Mouse (Mus musculus): ENCODE measurements at regions not wholly inside any gene's neighbourhood (a gene's known extent, or its start where the extent isn't known, plus 50 kb on each side); places are given as distances from the start of the nearest gene placed in this dataset.

DNA sequence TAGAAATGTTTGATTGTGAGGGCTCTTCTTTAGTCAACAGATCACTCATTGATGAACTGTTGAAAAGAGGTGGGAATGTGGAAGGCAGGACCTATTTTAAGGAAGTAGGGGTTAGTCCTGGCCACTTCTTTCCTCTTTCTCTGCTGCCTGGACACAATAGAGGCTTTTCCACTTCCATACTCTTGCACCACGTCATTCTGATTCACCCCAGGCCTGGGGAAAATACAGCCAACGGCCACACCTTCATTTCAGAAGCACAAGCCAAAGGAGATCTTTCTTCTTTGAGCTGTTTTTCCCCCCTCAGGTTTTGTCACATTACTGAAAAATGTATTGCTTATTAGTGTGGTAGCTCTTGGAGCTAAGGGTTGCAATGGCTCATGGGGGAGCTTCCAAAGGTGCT lies 237.9 kb upstream of the Dcn start:
- no peak for DNase-seq (ENCODE audit: low spot score in 2 of 2)

DNA sequence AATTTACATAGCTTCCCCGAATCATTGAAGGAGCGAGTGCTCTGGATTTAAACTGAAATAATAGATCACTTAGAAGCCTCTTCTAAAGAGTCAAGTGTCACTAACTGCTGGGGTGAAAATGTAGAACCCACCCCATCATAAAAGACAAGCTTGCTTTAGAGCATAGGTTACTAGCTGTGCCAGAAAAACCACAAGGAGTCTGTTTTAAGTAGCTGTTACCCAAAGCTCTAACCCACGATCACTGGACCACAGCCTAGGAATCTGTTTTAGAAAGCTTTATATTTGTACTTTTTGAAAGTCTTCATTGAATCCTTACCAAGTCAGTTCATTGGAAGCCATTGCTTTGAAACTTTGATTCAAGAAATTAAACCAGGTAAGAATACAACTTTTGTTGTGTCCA lies 233.7 kb upstream of the Dcn start:
- DNase-seq (ENCODE audit: low spot score in 2 of 2), result no peak

DNA sequence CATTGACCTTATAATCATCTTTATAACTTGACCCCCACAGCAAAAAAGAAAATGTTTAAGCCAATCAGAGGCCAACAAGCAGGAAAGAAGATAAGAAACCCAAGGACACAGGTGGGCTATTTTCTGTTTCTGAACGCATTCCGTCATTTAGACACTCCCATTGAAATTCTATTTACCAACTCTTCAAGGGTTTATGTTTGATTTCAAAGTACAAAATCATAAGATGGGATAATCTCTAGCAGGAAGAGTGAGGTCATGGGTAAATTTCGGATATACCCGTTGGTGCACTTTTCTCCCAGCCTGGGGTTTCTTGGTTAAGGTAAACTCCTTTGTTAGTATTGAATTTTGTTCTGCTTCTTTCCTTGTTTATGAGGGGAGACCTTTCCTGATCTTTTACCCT lies 230.9 kb upstream of the Dcn start:
- DNase-seq (ENCODE audit: low spot score in 2 of 2), result no peak

DNA sequence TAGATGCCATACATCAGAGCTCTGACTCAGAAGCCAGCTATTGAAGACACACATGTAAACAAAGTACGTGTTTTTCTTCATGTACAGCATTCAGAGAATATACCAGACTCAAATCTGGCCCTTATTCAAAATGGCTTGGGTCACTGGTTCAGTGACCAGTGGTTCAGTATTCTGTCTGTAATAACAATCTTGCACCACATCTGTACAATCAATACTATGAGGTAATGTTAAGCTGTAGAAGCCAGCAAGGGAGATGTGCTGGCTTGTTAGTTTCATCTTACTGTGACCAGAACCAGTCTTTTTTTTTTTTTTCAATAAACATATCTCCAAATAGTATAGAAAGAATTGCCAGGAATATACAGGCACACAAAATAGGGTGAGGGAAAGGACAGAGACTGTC lies 229.6 kb upstream of the Dcn start:
- no peak for DNase-seq (ENCODE audit: low spot score in 2 of 2)

DNA sequence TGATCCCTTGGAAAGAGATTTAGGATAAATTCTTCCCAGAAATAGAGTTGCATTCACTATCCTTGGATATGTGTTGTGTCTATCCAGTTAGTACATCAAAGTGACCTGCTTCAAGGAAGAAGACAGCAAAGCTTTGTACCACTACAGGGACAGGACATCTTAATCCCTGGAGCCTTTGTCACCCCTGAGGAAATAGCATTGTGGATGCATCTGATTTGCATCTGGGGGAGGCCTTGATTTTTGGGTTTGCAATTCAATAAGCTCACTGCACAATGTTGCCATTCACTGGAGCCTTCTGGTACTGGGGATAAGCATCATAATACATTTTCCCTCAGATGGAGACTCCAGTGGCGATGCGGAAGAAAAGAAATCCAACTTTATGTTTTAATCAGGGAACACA lies 229.2 kb upstream of the Dcn start:
- no peak for DNase-seq (ENCODE audit: low spot score in 2 of 2)

DNA sequence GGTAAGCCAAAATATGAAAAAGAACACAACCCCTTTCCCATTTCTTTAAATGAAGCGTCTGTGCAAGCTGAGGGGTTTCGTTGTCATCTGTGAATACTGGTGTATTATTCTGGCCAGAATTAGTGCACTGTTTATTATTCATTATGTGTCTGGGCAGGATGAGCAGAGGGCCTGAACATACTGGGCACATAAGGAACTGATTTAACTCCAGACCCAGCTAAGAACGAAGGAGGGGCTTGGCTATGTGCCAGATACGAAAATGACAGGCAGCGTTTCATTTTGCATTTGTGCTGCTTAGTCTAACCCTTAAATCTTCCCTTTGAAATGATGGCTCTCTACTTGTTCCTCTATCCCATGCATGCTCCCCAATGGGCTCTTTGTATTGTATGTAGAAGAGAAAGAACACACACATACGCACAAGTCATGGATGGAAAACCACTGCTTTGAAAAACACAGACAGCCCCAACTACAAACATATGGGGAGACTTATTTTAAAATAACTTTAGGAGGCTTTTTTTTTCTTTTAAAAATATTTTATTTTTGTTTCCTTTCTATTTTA lies 213.4 kb upstream of the Dcn start:
- no peak for DNase-seq (ENCODE audit: low spot score in 2 of 2)

DNA sequence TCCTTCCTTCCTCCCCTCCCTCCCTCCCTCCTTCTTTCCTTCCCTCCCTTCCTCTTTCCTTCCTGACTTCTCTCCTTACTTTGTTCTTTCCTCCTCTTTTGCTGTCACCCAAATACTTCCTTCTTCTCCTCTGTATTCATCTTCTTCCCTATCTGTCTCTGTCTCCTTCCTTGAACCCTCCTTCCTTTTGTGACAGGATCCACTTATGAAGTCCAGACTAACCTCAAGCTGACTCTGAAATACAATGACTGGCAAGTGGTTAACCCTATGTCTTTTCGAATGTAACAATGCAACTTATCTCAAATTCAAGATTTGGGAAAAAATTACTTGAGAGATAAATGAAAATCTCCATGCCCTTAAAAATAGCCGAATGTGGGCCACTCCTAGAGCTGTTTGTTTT lies 197.0 kb upstream of the Dcn start:
- DNase-seq (ENCODE audit: low spot score in 2 of 2), result no peak

DNA sequence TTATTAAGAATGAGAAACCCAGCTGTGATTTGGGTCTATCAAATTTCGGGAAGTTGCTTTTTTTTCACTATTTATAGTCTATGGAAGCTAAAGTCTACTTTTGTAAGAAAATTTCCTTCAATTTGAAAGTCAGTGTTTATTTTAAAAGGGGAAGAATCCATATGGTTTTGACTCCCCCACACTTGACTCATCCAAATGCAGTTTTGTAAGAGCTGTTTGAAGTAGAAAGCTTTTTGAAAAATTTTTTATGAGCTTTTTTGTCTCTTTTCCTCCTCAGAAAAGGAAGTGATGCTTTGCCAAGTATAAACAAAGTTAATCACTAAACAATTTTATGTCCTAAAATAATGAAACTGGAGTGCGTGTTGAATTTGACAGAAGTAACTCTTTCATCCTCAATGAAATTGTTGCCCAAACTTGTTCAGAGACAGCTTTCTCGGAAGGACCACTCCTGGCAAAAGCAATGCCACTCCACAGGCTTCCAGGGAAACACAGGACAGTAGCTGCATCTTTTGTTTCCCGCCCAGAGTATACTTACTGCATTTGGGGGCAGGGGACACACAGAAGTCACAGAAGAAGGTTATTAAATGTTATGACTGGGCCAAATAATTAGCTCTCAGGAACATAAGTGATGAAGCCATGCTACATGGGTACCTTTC lies 196.4 kb upstream of the Dcn start:
- DNase-seq (ENCODE audit: low spot score in 2 of 2), result no peak

DNA sequence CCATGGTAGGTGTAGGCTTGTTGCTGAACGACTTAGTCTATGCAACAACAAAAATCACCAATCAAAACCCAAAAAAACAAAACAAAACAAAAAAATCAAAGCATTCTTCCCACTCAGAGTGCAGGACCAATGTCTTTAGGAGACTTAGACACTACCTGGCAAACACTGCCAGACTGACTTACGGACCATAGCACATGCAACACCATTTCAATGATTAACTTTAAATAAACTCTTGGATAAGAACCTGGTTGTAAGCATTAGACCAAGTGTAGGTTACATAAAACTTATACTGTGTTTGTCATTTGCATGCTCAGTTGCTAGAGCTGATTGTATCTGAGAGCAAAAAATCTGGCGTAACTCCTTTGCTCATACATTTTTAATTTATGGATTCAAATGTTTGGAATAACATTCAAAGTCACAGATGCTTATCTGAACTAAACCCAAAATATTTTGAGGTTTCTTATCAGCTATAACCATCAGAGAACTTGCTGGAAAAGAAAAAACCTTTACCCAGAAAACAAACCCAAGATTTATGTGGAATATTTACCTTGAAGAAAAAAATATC lies 174.5 kb upstream of the Dcn start:
- no peak for DNase-seq (ENCODE audit: low spot score in 2 of 2)

DNA sequence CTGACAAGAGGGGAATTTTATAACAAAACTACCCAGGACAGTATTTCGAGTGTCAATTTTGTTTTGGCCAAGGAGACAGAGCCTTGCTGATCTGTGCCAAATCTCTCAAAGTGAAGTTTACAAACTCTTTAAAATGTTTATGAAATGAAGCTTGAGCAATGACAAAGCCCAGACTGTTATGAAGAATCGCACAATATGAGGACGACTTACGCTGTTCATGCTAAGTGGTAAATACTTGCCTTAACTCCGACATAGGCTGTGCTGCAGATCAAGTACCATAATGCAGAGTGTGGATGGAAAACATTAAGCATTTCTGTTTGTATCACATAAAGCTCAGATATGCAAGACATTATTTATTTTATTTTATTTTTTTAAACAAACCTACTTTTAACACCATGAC lies 169.8 kb upstream of the Dcn start:
- DNase-seq (ENCODE audit: low spot score in 2 of 2), result no peak

DNA sequence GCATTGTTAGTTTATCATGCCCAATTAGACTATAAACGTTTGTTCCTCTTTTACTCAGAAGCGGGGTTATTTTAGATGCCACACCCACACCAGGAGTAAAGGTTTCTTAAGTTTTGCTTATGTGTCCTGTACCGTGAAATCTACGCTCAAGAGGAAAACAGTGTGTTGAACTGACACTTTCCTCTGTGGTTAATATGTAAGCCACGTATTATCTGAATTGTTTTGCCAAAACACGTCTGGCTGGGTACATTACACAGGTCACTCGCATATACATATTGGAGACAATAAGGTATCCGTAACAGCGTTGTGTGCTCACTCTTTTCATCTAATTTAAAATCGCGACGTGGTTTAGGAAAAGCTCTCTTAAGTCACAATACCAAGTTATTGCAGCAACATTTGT lies 166.9 kb upstream of the Dcn start:
- no peak for DNase-seq (ENCODE audit: low spot score in 2 of 2)

DNA sequence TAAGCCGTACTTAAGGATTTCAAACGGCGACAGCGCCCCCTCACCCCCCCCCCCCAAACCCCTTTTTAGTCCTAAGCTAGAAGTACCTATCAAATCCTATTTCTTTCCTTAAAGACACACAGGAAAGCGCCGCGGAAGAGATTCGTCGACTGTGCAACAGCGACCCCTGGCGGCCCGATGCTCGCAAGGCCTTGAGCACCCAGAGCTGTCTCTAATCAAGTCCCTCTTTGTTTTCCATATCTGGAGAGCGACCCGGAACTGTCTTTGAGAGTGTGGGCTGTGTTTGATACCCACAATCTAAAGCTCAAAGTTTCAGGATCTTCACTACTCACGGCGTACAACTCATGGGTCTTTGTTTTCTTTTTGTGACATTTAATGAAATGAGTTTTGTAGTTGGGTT lies 166.4 kb upstream of the Dcn start:
- peak; percentile 83 to 86 for DNase-seq (ENCODE audit: low spot score in 2 of 2)

DNA sequence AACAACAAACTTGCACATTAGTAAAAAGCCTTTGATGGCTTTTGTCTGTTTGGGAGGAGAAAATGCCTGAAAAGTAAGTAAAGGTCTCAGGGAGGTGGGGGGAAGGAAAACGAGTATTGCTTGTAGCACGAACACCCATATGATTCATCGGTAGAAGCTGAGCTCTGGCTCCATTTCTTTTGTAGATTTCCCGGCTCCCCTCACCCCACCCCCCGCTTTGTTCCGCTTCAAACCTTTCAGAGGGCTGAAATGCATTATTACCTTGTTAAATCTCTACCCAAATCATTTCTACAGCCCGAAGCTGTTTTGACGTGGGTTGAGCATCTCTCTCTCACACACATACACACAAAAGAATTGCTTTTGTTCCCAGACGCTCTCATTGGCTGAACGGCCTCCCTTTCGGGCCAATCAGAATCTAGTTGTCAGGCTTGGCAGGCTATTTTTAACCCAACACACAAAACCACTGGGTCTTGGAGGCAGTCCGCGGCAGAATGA lies 166.0 kb upstream of the Dcn start:
- DNase-seq (ENCODE audit: low spot score in 2 of 2), result peak; percentile 65 to 69

DNA sequence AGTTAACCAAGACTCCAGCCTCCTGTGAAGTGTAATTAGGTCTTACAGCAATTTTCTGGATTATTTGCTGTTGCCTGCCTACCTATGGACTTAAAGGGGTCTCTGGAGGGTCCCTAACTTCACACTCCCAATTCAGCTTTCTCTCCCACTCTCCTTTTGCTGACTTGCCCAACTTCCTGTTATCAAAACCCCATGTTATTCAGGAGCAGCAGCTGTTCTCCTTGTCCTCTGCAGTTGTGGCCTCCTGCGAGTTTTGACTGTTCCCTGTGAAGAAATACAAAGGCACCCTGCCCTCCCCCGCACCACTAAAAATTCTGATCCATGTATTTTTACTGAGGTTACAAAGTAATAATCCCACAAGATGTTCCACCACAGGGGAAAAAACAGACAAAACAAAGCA lies 146.8 kb upstream of the Dcn start:
- no peak for DNase-seq (ENCODE audit: low spot score in 2 of 2)

DNA sequence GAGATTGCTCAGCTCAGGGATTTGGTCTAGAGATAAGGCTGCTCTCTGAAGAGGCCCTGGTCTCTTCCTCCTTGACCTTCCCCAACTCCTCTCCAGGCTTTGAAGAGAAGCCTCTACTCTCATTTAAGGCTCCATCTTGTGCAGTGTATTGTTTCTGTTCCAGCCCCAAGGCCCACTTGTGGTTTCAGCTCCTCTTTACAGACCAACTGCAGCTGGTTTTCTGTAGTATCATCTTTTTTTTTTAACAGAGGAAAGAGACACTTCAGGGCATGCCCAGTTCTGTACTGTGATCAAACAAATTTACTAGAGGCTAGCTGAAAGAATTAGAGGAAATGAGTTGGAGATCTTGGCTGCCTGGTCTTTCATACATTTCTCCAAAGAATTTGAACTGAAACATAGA lies 145.4 kb upstream of the Dcn start:
- DNase-seq (ENCODE audit: low spot score in 2 of 2), result no peak

DNA sequence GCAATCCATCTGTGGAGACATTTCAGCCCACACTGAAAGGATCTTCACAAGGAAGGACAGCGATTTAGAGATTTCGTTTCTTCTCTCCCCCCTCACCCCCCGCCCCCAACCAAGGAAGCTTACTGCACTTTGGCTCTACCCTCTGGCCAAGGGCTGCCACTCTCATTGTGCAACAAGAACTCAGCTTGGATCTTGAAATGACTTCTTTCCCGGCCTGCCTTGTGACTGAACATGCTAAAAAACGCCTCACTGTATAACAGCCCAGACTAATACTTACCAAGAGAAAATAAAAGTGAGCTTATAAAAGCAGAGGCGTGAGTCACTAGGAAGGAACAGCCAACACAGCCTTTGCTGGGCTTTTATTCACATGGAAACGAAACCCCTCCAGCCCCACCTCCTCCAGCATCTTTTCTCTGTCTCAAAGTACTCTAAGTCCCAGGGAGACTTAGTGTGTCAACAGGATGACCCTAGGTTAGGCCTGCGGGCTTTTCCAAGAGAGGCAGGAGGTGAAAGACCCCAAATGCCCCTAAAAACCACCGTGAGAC lies 144.7 kb upstream of the Dcn start:
- no peak for DNase-seq (ENCODE audit: low spot score in 2 of 2)

DNA sequence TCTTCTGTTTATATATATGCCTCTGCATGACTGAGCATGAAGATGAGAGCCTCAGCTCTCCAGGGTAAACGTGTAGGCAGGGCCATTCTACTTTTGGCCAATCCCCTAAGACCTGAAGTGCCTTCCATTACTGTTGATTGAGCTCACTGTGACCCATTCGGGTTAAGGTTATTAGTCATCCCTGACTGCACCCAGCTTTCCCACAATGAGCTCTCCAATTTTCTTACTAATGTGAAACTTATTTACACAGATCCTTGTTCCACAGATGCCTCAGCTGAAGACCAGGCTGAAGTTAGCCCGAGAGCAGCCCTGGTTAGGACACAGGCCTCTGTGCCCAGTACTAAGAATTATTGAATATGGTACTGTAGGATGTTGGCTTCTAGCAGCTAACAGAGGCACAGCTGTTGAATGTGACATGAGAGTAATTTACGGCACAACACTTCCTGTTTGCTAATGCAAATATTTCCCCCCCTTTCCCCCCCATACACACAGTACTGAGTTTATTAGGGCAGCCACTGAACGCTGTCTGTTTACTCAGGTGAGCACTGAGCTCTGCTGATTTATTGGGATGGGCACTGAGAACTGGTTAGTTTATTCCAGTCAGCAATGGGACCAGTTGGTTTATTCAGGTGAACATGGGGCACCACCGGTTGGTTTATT lies 141.2 kb upstream of the Dcn start:
- no peak for DNase-seq (ENCODE audit: low spot score in 2 of 2)

DNA sequence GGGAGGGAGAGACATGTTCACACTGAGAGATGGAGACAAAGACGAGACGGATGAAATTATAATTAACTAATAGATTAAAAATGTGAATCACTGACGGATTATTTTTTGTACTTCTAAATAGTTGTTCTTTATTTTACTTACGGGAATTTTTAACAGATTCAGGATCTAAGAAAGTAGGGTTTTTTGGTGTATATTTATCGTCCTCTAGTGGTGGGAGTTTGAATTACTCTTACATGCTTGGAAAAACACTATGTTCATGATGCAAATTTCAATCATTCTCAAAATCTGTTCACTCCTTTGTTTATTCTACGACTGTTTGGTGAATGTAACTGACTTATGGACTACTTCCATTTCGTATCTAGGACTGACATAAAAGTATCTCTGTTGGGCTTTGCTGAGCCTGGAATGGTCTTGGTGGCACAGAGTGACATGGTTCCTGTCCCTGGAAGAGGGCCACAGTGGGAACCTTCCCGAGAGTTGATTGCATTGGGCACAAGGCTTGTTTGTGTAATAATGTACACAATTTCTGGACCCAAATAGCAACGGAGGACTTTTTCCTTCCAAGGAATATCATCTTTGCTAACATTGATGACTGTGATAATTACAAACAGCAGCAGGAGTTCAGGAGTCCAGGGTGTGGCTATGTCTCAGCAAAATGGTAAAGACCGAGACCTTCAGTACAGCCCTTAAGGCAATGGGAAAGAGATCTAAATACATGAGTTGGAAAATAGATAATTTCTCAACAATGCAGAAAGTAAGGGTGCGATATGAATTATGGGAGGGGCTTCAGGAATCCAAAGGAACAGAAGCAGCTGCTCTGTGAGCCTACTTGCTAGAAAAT lies 139.3 kb upstream of the Dcn start:
- DNase-seq (ENCODE audit: low spot score in 2 of 2), result no peak

DNA sequence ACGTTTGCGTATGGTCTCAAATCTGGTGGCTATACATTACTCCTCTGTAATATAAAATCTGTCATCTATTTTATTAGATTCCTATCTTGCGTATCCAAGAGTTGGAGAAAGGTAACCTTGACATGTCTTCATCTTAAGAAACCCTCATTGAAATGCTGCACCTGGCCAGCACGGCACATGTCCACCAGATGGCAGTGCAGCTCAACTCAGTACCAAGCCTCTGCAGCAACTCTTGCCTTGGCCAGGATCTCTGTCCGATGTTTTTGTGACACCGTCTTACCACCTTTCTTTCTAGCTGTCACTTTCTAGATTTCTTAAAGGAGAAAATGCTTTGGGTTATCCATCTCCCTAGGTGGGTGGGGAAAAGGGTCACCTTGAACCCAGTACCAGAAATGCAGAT lies 134.1 kb upstream of the Dcn start:
- peak; percentile 55 to 62 for DNase-seq (ENCODE audit: low spot score in 2 of 2)

DNA sequence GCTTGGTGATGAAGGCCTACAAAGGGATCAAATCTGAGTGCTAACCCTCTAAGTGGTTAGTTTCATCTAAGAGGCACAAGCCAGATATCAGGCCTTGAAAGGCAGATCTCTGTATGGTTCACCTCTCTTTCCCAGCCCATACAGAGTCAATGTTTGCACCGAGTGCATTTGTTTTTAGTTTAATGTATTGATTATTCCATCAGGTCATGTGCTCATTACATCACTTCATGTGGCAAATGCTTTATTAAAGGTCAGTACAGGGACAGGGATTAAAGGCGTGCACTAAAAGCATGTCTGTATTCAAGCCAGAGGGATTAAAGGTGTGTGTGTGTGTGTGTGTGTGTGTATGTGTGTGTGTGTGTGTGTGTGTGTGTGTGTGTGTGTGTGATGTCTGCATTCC lies 132.5 kb upstream of the Dcn start:
- DNase-seq (ENCODE audit: low spot score in 2 of 2), result no peak

DNA sequence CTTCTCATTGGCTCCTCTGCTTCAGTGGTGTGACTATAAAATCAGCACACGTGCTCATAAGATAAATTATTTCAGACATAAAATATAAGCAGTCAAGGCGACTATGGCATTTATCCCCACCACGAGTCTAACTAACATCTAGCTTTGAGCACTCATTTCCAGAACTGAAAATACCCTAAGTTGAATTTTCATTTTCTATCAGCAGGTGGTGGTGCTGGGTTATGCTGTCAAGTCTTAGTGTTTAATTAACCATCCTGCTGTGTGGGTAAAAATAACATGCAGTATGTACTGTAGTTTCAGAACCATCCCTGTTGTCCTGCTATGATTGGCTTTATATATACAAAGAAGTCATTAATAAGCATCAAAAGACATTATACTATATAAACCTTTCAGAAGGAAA lies 110.8 kb upstream of the Dcn start:
- no peak for DNase-seq (ENCODE audit: low spot score in 2 of 2)

DNA sequence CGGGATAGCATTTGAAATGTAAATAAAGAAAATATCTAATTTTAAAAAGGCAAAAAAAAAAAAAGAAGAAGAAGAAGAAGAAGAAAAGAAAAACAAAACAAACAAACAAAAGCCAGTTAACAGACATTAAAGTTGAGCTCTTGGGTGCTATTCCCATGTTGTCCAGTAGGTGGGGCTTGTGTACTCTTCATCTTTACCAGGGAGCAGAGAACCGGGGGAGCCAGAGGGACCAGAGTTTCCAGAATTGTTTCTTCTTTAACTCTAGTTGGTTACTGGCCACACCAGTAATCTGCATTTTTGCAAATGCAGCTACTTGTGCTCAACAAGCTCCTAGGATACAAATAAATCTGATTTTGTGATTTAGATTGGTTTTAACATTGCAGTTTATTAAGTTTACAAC lies 103.6 kb upstream of the Dcn start:
- DNase-seq (ENCODE audit: low spot score in 2 of 2), result peak; percentile 26 to 32
